Mouse (Mus musculus) cortical plate, adult 2 months (tissue): ENCODE data around the gene Scand1.

Experiments
- CTCF ChIP-seq: fragments of 200-500 bp; IDR thresholded peaks from 2 replicates; pipeline ENCODE4 v1.5.1; 2011; ENCODE audit warnings: mild to moderate bottlenecking, control low read depth, low read length; ENCODE audit not compliant: insufficient read depth; ENCODE audit errors: extremely low read depth
- POLR2A ChIP-seq: fragments of 200-500 bp; IDR thresholded peaks from 2 replicates; pipeline ENCODE4 v1.6.1; 2011; ENCODE audit warnings: mild to moderate bottlenecking, low read length, control low read depth; ENCODE audit not compliant: insufficient read depth; ENCODE audit errors: extremely low read depth

DNA sequence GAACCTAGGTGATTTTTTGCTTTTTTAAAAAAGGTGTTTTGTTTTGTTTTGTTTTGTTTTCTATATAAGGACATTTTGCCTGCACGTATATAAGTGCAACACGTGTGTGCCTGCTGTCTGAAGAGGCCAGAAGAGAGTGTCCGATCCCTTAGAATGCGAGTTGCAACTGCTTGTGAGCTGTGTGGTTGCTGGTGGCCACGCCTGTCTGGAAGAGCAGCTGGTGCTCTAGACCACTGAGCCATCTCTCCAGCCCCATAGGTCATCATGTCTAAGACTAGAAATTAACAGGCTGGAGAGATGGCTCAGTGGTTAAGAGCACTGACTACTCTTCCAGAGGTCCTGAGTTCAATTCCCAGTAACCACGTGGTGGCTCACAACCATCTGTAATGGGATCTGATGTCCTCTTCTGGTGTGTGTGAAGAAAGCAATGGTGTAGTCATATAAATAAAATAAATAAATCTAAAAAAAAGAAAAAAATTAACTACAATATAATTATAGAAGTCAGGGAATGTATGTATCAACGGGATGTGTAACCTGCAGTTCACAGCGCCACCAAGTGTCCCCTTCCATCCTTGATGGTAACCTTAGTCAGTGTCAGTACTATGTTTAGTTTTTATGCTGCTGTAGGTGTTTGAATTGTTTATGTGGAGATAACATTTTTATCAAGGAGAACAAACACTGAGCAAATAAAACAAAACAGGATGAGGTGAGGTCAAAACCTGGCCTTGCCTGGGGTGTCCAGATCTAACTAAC is 40.1 kb upstream of the Scand1 start:
- peak; percentile 32; the same call in 1 of the 2 replicates for TF ChIP-seq CTCF
- no peak for TF ChIP-seq POLR2A
